Mouse (Mus musculus): Measurements from ENCODE around the gene Slc25a23.

GRCm38 (mm10) chr17:57020960-57021359 is 38.7 kb downstream of the Slc25a23 start:
- TF ChIP-seq EP300 (IDR thresholded peaks at IDR 0.05; ENCODE audit: low read depth) (peak; percentile 76), CTCF (IDR thresholded peaks at IDR 0.05; ENCODE audit: low read depth) (no peak)
